Mouse (Mus musculus) spleen, postnatal 10 days (tissue): ENCODE measurements around the gene Gmds.
A peak's percentile ranks its signal among the peaks of the same experiment; 100 is the strongest.

Experiments
- DNase-seq, 2 experiments: peaks; one replicate each; pipeline ENCODE4 v3.0.0; 2021 to 2022; ENCODE audit warnings: low spot score in 2 of 2

The Gmds gene

GRCm38 (mm10) chr13:32026226-32026975 lies 312.1 kb downstream of the Gmds start:
- DNase-seq = no peak

GRCm38 (mm10) chr13:32024822-32025221 lies 313.7 kb downstream of the Gmds start:
- no peak for DNase-seq

GRCm38 (mm10) chr13:32020455-32021249 lies 317.9 kb downstream of the Gmds start:
- no peak for DNase-seq

GRCm38 (mm10) chr13:32019256-32019620 lies 319.3 kb downstream of the Gmds start:
- DNase-seq = no peak

GRCm38 (mm10) chr13:32018518-32019255 lies 319.9 kb downstream of the Gmds start:
- DNase-seq = peak in 1 of 2 experiments; percentile 28

GRCm38 (mm10) chr13:32008802-32009201 lies 329.7 kb downstream of the Gmds start:
- DNase-seq = no peak

- no peak for DNase-seq
Observed at GRCm38 (mm10) chr13:32008116-32008641, 330.4 kb downstream of the Gmds start.

GRCm38 (mm10) chr13:31993391-31993790 lies 345.1 kb downstream of the Gmds start:
- DNase-seq = no peak

GRCm38 (mm10) chr13:31992409-31993201 lies 345.9 kb downstream of the Gmds start:
- no peak for DNase-seq

- no peak for DNase-seq
Observed at GRCm38 (mm10) chr13:31981198-31981597, 357.3 kb downstream of the Gmds start.

- DNase-seq = no peak
Observed at GRCm38 (mm10) chr13:31978126-31978525, 360.4 kb downstream of the Gmds start.

- no peak for DNase-seq
Observed at GRCm38 (mm10) chr13:31974751-31975479, 363.6 kb downstream of the Gmds start.

- DNase-seq = no peak
Observed at GRCm38 (mm10) chr13:31971040-31971501, 367.5 kb downstream of the Gmds start.

- no peak for DNase-seq
Observed at GRCm38 (mm10) chr13:31968272-31968671, 370.3 kb downstream of the Gmds start.

- no peak for DNase-seq
Observed at GRCm38 (mm10) chr13:31966931-31967532, 371.5 kb downstream of the Gmds start.

GRCm38 (mm10) chr13:31960514-31960913 lies 378.0 kb downstream of the Gmds start:
- no peak for DNase-seq

- DNase-seq = no peak
Observed at GRCm38 (mm10) chr13:31958346-31959335, 379.9 kb downstream of the Gmds start.

GRCm38 (mm10) chr13:31956584-31956983 lies 382.0 kb downstream of the Gmds start:
- peak in 1 of 2 experiments; percentile 66 for DNase-seq

- DNase-seq = no peak
Observed at GRCm38 (mm10) chr13:31956112-31956511, 382.4 kb downstream of the Gmds start.
